Mouse (Mus musculus): ENCODE data around the gene Spred2. TPM values are rescaled to one million over a fixed set of nuclear protein-coding genes. Genes with fewer than 3 reads are reported as not detected.
"Not testable (repeated sequence)": the region's sequence is repeated elsewhere in the genome, so short reads cannot be mapped to it uniquely, and the experiment has no call there.

Spred2 gene
- polyA plus RNA-seq, 1 experiment: 0.58 TPM

GRCm38 (mm10) chr11:20057429-20057828 is 133.3 kb downstream of the Spred2 start:
- no peaks in the 10 kb centered on the region for H3K27me3 ChIP-seq (ENCODE audit: control insufficient read depth)

GRCm38 (mm10) chr11:20059736-20060135 is 135.6 kb downstream of the Spred2 start:
- peaks cover 69% of the 10 kb centered on the region for H3K36me3 ChIP-seq (ENCODE audit: control insufficient read depth)
- TF ChIP-seq GATA1 (IDR thresholded peaks at IDR 0.05; ENCODE audit: low read length) (no peak), TAL1 (IDR thresholded peaks at IDR 0.05; ENCODE audit: low read length) (no peak)

More at GRCm38 (mm10) chr11:20057429-20057828, 133.3 kb downstream of the Spred2 start:
- Histone ChIP-seq H3K36me3 (ENCODE audit: control insufficient read depth) (peaks cover 61% of the 10 kb centered on the region), H3K9me3 (ENCODE audit: control insufficient read depth, low read length) (no peaks in the 10 kb centered on the region), H3K4me1 (ENCODE audit: control insufficient read depth) (peaks cover 8% of the 10 kb centered on the region), H3K4me3 (replicated peaks) (no peak overlapping the region)
- TF ChIP-seq GATA1 (IDR thresholded peaks at IDR 0.05; ENCODE audit: low read length): no peak
- TF ChIP-seq TAL1 (IDR thresholded peaks at IDR 0.05; ENCODE audit: low read length): no peak

GRCm38 (mm10) chr11:20062801-20063200 is 138.6 kb downstream of the Spred2 start:
- H3K4me1 ChIP-seq (ENCODE audit: control insufficient read depth); H3K9me3 ChIP-seq (ENCODE audit: control insufficient read depth, low read length); H3K4me3 ChIP-seq (replicated peaks); H3K27me3 ChIP-seq (ENCODE audit: control insufficient read depth): not testable (repeated sequence)
- H3K36me3 ChIP-seq (ENCODE audit: control insufficient read depth): peaks cover 70% of the 10 kb centered on the region

More at GRCm38 (mm10) chr11:20059736-20060135, 135.6 kb downstream of the Spred2 start:
- Histone ChIP-seq H3K9me3 (ENCODE audit: control insufficient read depth, low read length) (no peaks in the 10 kb centered on the region), H3K4me1 (ENCODE audit: control insufficient read depth) (no peaks in the 10 kb centered on the region), H3K4me3 (replicated peaks) (no peak overlapping the region), H3K27me3 (ENCODE audit: control insufficient read depth) (no peaks in the 10 kb centered on the region)

- not testable (repeated sequence) for H3K4me1 ChIP-seq (ENCODE audit: control insufficient read depth); H3K27me3 ChIP-seq (ENCODE audit: control insufficient read depth); H3K9me3 ChIP-seq (ENCODE audit: control insufficient read depth, low read length); H3K4me3 ChIP-seq (replicated peaks)
- peaks cover 68% of the 10 kb centered on the region for H3K36me3 ChIP-seq (ENCODE audit: control insufficient read depth)
Measured at GRCm38 (mm10) chr11:20064086-20064485, 139.9 kb downstream of the Spred2 start.

- peaks cover 67% of the 10 kb centered on the region for H3K36me3 ChIP-seq (ENCODE audit: control insufficient read depth)
- H3K27me3 ChIP-seq (ENCODE audit: control insufficient read depth): no peaks in the 10 kb centered on the region
- H3K4me3 ChIP-seq (replicated peaks): no peak overlapping the region
- H3K4me1 ChIP-seq (ENCODE audit: control insufficient read depth): no peaks in the 10 kb centered on the region
- H3K9me3 ChIP-seq (ENCODE audit: control insufficient read depth, low read length): no peaks in the 10 kb centered on the region
- TF ChIP-seq TAL1 (IDR thresholded peaks at IDR 0.05; ENCODE audit: low read length) (no peak), GATA1 (IDR thresholded peaks at IDR 0.05; ENCODE audit: low read length) (no peak)
Measured at GRCm38 (mm10) chr11:20064926-20065325, 140.8 kb downstream of the Spred2 start.

- Histone ChIP-seq H3K9me3 (ENCODE audit: control insufficient read depth, low read length) (no peaks in the 10 kb centered on the region), H3K27me3 (ENCODE audit: control insufficient read depth) (no peaks in the 10 kb centered on the region), H3K4me1 (ENCODE audit: control insufficient read depth) (no peaks in the 10 kb centered on the region), H3K4me3 (replicated peaks) (no peak overlapping the region), H3K36me3 (ENCODE audit: control insufficient read depth) (peaks cover 66% of the 10 kb centered on the region)
- TF ChIP-seq TAL1 (IDR thresholded peaks at IDR 0.05; ENCODE audit: low read length): no peak
- no peak for TF ChIP-seq GATA1 (IDR thresholded peaks at IDR 0.05; ENCODE audit: low read length)
Measured at GRCm38 (mm10) chr11:20066106-20066505, 141.9 kb downstream of the Spred2 start.

- no peaks in the 10 kb centered on the region for H3K4me1 ChIP-seq (ENCODE audit: control insufficient read depth)
- TF ChIP-seq TAL1 (IDR thresholded peaks at IDR 0.05; ENCODE audit: low read length) (no peak), GATA1 (IDR thresholded peaks at IDR 0.05; ENCODE audit: low read length) (no peak)
- H3K36me3 ChIP-seq (ENCODE audit: control insufficient read depth): peaks cover 75% of the 10 kb centered on the region
- no peaks in the 10 kb centered on the region for H3K27me3 ChIP-seq (ENCODE audit: control insufficient read depth)
- H3K9me3 ChIP-seq (ENCODE audit: control insufficient read depth, low read length): no peaks in the 10 kb centered on the region
- H3K4me3 ChIP-seq (replicated peaks): no peak overlapping the region
Measured at GRCm38 (mm10) chr11:20067521-20067920, 143.3 kb downstream of the Spred2 start.

GRCm38 (mm10) chr11:20068346-20069004 is 144.3 kb downstream of the Spred2 start:
- H3K4me3 ChIP-seq (replicated peaks): no peak overlapping the region
- TF ChIP-seq GATA1 (IDR thresholded peaks at IDR 0.05; ENCODE audit: low read length): no peak
- no peak for TF ChIP-seq TAL1 (IDR thresholded peaks at IDR 0.05; ENCODE audit: low read length)
- H3K4me1 ChIP-seq (ENCODE audit: control insufficient read depth): no peaks in the 10 kb centered on the region
- H3K9me3 ChIP-seq (ENCODE audit: control insufficient read depth, low read length): no peaks in the 10 kb centered on the region
- H3K27me3 ChIP-seq (ENCODE audit: control insufficient read depth): no peaks in the 10 kb centered on the region
- H3K36me3 ChIP-seq (ENCODE audit: control insufficient read depth): peaks cover 80% of the 10 kb centered on the region

- Histone ChIP-seq H3K4me1 (ENCODE audit: control insufficient read depth) (no peaks in the 10 kb centered on the region), H3K9me3 (ENCODE audit: control insufficient read depth, low read length) (peaks cover 7% of the 10 kb centered on the region), H3K4me3 (replicated peaks) (no peak overlapping the region), H3K27me3 (ENCODE audit: control insufficient read depth) (no peaks in the 10 kb centered on the region), H3K36me3 (ENCODE audit: control insufficient read depth) (peaks cover 74% of the 10 kb centered on the region)
- TF ChIP-seq GATA1 (IDR thresholded peaks at IDR 0.05; ENCODE audit: low read length): no peak
- no peak for TF ChIP-seq TAL1 (IDR thresholded peaks at IDR 0.05; ENCODE audit: low read length)
Measured at GRCm38 (mm10) chr11:20072174-20072573, 148.0 kb downstream of the Spred2 start.

GRCm38 (mm10) chr11:20072826-20073225 is 148.7 kb downstream of the Spred2 start:
- no peak for TF ChIP-seq TAL1 (IDR thresholded peaks at IDR 0.05; ENCODE audit: low read length)
- no peak for TF ChIP-seq GATA1 (IDR thresholded peaks at IDR 0.05; ENCODE audit: low read length)
- no peaks in the 10 kb centered on the region for H3K27me3 ChIP-seq (ENCODE audit: control insufficient read depth)
- H3K4me3 ChIP-seq (replicated peaks): no peak overlapping the region
- H3K9me3 ChIP-seq (ENCODE audit: control insufficient read depth, low read length): peaks cover 7% of the 10 kb centered on the region
- peaks cover 78% of the 10 kb centered on the region for H3K36me3 ChIP-seq (ENCODE audit: control insufficient read depth)
- no peaks in the 10 kb centered on the region for H3K4me1 ChIP-seq (ENCODE audit: control insufficient read depth)

Other genes with a start within 250 kb of the Spred2 start
- gene Actr2, start 188.5 kb downstream of the Spred2 start, polyA plus RNA-seq (2012): 0.37 and 1.1 TPM in 2 replicates